Mouse (Mus musculus): ENCODE data around the gene Lrriq4.

Lrriq4 gene

DNA sequence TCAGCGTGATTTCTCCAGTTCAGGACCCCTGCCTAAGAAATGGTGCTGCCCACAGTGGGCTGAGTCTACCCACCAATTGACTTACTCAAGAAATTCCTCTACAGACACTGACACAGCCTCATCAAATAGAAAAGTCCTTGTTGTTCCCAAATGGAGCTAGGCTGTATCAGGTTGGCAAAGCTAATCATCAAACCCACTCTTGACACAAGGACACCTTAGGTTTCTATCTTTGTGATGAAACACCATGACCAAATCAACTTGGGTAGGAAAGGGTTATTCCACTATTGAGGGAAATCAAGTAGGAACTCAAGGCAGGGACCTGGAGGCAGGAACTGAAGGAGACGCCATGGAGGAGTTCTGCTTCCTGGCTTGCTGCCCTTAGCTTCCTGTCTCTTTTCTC, at the start of gene Lrriq4:
TSS of gene Lrriq4 (plus strand) at position 301 of the 400 bp plus-strand sequence.
- no peak for DNase-seq (ENCODE audit: low spot score)

DNA sequence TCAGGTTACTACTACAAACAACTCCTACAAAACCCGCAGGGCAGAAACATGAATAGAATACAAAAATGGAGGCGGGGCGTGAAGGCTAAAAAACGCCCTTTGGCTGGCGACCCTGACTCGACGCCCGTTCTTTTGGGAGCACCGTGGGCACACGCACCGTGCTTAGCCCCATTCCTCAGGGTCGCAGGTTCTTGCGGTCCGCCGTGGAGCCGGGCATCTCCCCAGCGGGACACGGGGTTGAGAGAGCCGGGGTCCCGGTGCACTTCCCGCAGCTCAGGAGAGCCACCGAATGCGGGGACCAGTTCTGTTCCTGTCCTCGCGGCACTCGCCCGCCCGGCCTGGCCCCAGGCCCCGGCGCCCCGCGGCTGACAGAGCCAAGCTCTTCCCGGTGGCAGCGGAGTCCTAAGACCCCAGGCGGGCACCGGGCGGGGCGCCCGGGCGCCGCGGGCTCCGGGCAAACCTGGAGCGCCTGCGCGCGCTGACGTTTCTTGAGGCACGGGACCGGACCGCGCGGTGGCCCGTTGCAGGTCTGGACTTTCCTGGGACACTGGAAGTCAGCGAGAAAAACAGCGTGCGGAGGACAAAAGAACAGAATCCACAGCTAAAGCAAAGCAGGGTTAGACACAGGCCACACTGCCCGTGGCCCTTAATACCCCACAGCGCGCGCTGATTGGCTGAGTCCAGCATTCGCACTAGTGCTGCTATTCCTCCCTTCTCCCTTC, 49.0 kb upstream of the Lrriq4 start:
- peak; percentile 35 for DNase-seq (ENCODE audit: low spot score)

DNA sequence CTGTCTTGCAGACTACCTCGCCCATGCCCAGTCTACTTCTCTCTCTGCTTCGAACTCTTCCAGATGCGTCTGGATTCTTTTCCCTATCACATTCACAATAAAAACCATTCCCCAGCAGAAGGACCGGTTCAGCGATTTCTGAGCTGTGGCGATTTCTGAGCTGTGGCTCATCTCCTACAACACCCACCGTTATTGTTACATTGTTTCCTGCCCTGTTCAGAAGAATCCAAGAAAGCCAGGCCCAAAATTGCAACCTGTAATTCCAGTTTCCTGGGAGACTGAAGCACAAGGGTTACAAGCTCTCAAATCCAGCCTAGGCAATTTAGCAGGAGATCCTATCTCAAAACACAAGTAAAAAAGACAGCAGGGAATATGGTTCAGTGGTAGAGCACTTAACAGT, 47.0 kb upstream of the Lrriq4 start:
- no peak for DNase-seq (ENCODE audit: low spot score)

DNA sequence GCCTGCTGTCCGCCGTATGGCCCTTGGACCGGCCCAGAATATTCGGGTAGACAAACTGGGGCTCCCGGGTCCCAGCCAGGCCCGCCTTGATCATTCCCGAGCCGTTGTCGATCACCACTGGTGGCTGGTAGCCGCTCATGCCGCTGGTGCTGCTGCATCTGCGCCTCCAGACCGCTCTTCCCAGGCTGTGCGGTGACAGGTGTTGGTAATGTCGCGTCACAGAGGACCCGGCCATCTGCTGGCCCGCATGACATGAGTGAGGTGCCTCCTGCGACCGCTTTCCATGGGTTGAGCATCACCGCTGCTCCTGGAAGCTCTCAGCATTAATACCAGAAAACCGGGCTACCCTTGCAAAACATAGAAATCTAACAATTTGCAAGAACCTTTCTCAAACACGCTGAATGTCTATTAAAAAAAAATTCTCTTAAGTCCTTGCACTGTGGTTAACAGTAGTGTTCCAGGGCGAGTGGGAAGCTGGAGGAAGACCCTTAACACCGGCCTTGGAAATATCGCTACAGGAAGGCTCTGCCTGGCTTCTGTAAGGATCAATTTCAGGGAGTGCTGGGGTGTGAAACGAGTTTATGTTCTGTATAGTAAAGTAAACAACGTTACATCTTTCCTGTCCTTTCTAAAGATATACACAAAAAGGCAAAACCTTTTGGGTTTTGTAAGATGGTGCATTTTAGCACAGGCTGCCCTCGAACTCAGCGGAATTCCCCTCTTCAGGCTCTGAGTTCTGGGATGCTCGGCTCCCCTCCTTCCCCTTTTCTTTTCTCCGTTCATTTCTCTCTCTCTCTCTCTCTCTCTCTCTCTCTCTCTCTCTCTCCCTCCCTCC, 44.4 kb upstream of the Lrriq4 start, which contains the start of gene Actrt3:
TSS of gene Actrt3 (minus strand) at position 229 of the 835 bp plus-strand sequence.
- DNase-seq (ENCODE audit: low spot score) = peak; percentile 21

DNA sequence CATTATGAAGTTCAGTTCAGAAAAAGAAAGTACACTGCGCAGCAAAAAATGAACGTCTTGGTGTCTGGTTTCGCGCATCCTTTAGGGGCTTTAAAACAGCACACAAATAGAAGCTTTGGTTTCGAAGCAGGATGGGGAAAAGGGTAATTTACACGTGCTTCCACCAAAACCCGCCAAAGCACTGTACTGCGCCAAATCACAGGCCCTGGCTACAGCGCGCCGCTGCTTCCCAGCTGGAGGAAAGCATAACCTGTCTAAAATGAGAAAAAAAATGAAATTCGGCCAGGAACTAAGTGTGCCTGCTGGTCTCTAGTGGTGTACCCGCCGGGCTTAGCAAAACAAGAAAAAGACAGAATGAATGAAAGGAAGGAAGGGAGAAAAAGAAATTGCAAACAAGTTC, 43.6 kb upstream of the Lrriq4 start:
- DNase-seq (ENCODE audit: low spot score) = no peak

DNA sequence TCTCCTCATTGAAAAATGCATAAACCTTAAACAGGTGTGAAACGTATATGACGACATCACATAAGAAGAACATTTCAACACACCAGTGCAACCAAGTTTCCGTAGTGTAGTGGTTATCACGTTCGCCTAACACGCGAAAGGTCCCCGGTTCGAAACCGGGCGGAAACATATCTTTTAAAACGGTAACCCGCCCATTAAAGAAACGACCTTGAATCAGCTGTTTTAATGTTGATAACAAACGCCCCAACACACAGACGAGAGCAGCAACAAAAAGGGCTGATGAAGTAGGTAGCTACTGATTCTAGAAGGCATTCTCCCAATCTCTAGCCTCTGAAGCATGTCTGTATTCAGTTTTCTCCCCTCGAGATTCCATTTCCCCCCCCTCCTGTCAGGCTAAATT, 43.1 kb upstream of the Lrriq4 start:
- DNase-seq (ENCODE audit: low spot score) = peak; percentile 84

DNA sequence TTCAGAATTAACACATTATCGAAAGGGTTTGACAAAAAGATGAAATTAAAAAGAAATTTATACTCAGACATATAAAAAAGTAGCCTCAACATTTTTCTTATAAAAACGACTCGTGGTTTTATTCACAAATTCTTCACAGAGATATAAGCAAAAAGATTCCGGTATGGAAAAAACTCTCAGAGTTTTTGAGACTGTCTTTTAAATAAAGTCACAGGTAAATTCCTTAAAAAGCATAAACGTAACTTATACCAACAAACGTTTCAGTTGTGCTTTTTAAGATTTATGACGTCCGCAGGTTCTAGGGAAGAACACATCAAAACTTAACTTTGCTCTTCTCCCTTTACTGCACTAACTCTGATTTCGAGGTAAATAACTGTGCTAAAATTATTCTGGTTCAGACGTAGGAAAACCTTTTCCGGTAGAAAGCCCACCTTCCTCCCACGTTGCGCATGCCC, 42.7 kb upstream of the Lrriq4 start:
- no peak for DNase-seq (ENCODE audit: low spot score)

DNA sequence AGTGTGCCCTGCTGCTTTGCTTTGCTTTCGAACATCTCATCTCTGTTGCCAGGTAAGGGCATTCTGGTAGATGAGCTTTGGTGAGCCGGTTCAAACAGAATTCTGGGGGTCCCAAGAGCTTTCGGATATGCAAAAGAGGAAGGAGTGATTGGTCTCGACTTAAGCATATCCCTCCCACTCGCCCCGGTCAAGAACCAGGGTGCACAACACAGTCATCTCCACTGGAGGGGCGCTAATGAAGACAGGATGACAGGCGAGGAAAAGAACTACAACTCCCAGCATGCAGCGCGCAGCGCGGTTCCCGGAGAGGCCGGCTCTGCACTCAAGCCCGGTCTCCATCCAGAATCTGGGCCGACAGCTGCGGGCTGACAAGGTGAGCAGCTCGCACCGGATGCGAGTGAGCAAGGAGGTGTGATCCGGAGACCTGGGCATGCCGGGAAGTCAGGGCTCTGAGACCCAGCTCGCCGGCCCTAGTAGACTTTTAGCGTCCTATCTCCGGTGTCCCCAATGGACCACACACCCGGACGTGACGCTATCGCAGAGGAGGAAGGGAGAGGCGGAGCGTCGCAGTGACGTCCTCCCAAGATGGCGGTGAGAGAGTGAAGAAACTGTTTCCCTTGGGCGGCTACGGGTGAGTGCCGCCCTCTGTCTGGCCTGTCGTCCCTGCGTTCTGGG, 42.1 kb upstream of the Lrriq4 start, which contains the start of gene Mynn:
TSS of gene Mynn (plus strand) at position 1 of the 675 bp plus-strand sequence.
- DNase-seq (ENCODE audit: low spot score) = peak; percentile 99

DNA sequence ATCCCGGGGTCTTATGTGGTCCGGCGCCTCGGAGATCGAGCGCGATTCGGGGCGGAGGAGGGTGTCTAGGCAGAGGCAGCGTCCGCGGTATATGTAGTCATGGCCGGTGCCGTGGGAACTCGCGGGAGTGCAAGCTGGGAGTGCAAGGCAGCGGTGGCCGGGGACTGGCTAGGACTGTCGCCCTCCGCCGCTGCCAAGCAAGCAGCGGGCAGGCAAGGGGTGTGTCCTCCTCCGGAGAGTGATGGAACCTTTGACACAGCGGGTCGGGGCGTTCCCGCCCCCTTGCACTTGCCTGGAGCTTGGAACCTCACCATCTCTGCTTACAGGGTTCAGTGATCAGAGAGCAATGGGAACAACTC, 41.6 kb upstream of the Lrriq4 start:
- peak; percentile 83 for DNase-seq (ENCODE audit: low spot score)

DNA sequence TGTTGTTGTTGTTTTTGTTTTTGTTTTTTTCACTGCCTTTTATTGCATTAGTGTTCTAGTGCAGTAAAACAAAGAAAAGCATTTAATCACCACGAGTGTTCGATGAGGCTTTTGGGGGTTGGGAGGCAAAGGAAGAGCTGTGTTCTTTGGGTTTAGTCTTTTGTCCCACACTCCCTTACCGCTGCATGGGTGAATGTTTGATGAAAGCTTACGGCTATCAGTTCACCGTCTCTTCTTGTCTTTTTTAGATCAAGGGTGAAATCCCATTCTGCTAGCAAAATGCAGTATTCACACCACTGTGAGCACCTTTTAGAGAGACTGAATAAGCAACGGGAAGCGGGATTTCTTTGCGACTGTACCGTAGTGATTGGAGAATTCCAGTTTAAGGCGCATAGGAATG, 41.1 kb upstream of the Lrriq4 start:
- no peak for DNase-seq (ENCODE audit: low spot score)

DNA sequence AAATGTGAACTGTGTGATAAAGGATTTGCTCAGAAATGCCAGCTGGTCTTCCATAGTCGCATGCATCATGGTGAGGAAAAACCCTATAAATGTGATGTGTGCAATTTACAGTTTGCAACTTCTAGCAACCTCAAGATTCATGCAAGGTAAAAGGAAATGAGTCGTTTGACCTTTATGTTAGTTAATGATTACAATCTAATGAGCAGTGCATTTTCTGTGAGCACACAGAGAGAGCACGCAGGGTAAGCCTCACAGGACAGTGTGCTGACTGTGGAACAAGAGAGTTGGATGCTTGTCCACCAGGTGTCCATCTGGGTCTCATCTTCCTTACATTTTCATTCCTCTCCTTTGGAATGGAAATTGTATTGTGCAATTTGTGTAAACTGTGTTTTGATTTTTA, 35.3 kb upstream of the Lrriq4 start:
- no peak for DNase-seq (ENCODE audit: low spot score)

DNA sequence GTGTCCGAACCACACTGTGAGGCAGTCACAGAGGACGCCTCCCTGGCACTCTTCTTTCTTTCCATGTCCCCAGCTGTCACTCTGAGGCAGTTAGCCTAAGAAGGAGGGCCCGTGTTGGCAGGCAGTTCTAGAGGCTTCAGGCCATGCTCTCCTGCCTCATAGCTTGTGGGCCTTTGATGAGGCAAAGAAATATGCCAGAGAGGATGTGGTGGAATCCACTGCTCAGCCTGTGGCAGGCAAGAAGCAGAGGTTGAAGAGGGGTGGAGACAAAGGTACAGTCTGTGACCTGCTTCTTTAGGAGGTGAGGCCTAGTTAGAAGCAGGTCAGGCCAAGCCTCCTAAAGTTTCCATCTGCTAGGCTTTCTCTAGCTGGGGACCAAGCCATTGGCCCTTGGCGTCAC, 33.4 kb upstream of the Lrriq4 start:
- no peak for DNase-seq (ENCODE audit: low spot score)

DNA sequence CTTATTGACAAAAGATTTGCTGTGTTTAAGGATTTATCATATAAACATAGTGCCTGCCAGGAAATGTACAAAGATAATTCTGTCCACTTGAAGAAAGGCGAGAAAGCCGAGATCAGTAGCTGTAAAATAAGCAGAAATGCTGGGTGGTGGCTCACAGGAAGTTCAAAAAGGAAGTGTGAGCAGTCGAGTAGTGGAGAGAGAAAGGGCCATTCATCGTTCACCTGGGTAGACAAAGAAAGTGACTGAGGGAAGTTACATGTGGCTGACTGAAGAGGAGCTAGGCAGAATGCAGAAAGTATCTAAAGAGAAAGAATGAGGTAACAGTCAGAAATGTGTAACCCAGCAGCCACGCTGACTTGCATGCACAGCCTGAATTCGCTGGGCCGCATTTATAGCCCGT, 24.2 kb upstream of the Lrriq4 start:
- no peak for DNase-seq (ENCODE audit: low spot score)

DNA sequence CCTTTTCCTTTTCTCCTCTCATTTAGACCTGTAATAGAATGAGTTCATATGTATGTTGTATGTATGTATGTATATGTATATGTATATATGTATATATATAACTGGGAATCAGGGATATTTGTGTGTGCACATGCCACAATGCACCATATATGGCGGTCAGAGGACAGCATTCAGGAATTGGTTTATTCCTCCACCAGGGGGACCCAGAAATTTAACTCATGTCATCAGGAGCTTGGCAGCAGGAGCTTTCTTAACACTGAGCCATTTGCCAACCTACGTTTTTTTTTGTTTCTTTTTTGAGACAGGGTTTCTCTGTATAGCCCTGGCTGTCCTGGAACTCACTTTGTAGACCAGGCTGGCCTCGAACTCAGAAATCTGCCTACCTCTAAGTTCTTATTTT, 10.6 kb upstream of the Lrriq4 start:
- no peak for DNase-seq (ENCODE audit: low spot score)

DNA sequence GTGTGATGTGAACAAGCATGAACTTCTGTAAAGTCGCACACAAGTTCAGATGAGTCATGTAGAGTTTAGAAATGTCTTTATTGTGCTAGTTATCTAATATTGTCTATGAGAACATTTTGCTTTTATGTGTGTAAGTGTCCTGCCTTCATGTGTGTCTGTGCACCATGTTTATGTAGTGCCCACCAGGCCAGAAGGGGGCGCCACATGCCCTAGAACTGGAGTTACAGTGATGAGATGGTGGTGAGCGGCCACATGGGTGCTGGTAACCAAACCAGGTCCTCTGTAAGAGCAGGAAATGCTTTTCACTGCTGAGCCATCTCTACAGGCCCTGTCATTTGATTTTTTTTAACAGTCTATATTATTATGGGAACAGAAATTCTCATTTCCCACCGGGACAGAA, 8.7 kb upstream of the Lrriq4 start:
- DNase-seq (ENCODE audit: low spot score) = no peak

DNA sequence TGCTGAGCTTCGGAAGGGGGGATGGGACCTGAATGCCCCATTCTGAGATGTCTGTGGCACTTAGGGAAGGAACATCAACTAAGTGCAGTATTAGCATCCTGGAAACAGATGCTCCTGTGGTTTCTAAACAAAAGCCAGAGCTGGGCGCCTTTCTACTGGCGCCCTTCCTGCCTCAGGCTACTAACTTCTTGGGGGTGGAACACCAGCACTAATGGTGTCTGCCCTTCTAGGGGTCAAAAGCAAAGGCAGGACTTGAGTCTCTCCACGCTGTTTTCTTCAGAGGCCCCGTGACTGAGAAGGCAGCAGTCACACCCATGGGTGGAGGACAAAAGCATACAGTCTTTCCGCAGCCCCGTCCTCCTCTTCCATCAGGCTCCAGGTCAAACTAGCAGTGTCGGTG, 2.5 kb downstream of the Lrriq4 start:
- DNase-seq (ENCODE audit: low spot score) = no peak

DNA sequence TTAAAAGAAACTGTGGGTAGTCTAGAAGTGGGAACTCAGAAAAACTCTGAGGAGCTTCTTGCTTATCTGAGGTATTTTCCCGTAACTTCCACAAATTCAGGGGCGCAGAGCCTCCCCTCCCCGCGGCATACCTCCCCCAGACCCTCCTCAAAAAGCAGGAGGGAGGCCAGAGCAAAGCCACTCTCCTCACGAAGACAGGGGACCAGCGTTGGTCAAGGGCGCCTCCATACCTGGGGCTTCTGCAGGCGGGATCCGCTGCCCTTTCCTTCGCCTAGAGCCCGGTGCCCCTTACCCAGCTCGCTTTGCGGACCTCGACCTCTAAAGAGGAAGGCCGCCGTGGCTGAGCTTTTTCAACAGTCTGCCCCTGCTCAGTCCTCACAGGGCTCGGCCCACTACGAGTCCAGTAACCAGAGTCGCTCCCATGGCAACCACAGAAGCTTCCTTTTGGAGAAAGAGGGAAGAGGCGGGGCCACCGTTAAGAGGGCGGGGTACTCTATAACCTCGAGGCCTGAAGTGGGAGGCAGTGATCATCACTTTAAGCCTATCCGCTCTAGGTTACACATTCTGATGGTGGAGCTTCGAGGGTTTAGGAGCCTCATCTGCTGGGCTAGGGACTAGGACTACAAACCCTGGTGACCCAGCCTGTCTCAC, 3.3 kb downstream of the Lrriq4 start, which contains the start of gene Lrrc34:
TSS of gene Lrrc34 (minus strand) at position 430 of the 651 bp plus-strand sequence.
- peak; percentile 69 for DNase-seq (ENCODE audit: low spot score)

DNA sequence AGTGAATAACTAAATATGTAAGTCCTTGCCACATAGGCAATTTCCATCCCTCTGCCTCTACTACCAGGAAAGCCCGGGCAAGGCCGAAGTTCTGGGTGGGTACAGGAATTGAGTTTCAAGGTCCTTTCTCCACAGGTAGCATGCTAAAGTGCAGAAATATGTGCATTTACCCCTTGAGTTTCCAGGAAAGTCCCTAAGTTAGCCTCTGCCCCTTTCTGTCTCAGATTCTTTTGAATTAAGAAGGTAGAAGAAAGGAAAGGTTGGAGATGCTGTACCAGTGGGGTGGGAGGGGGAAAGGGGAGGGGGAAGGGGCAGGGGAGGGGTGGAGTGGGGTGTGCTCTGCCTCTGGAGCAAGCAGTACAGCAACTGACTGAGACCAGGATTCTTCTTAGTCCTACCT, 4.2 kb downstream of the Lrriq4 start:
- no peak for DNase-seq (ENCODE audit: low spot score)

DNA sequence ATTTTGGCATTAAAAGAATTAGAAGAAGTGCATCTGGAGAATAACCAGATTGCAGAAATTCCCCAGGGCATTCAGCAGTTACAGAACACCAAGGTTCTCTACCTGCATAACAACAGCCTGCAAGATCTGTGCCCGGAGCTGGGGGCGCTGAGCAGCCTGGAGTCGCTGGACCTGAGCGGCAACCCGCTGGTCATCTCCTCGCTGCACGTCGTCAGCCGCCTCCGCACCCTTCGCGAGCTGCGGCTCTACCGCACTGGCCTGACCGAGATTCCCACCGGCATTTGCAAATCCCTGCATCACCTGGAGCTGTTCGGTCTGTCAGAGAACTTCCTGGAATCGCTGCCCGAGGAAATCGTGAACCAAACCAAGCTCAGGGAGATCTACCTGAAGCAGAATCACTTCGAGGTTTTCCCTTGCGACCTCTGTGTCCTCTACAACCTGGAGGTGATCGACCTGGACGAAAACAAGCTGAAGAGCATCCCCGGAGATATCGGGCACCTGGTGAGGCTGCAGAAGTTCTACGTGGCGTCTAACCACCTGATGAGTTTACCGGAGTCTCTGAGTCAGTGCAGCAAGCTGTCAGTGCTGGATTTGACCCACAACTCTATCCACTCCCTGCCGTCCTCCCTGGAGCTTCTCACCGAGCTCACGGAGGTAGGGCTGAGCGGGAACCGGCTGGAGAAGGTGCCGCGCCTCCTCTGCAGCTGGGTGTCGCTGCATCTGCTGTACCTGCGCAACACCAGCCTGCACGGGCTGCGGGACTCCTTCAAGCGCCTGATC, 5.9 kb downstream of the Lrriq4 start:
- peak; percentile 10 for DNase-seq (ENCODE audit: low spot score)

DNA sequence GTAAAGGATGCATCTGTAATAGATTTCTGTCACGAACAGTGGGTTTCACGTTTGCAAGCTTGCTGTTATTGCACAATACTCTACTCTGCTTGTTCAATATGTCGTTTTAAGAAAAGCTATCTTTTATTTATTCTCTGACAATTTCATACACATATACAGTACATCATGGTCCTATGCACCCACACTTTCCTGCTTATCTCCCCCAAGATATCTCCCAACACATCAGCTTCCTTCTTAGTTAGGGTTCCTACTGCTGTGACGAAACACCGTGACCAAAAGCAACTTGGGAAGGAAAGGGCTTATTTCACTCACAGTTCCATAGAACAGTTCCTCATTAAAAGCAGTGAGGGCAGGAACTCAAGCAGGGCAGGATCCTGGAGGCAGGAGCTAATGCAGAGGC, 11.6 kb downstream of the Lrriq4 start:
- no peak for DNase-seq (ENCODE audit: low spot score)

DNA sequence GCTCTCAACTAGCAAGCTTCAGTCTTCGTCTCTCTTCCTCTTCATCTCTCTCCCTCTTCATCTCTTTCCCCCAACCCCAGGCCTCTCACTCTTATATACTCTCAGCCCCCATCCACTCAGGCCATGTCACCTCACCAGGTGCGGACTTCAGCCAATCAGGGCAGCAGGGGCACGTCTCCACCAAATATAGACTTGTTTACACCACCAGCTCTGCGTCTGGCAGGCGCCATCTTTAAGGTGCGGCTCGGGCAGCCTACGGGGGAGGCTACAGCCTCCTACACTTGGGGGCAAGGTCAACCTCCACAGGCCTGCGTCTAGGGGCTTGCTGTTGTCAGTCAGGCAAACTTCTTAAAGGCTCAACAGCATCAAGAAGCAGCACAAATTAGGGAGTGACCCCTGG, 14.2 kb downstream of the Lrriq4 start:
- no peak for DNase-seq (ENCODE audit: low spot score)

Data from yolk sac, embryonic 10.5 days (tissue).